Mouse (Mus musculus) lung, postnatal 0 days (tissue): ENCODE results near the gene Zfp839. TPM values are rescaled to one million over a fixed set of nuclear protein-coding genes. Genes with fewer than 3 reads are reported as not detected.

Experiments used
- ATAC-seq: fragments of 200-750 bp; cut with Nextera tagmentation; 2 replicates; pipeline ENCODE4 v1.8.0; 2017; ENCODE audit warnings: moderate library complexity
- DNase-seq: peaks from one replicate; pipeline ENCODE4 v3.0.0-alpha.2; 2016; ENCODE audit warnings: low spot score
- H3K27ac ChIP-seq: fragments of 300-500 bp; sonication (generic); 2 replicates; pipeline ENCODE4 v1.5.1; 2014; ENCODE audit warnings: antibody characterized with exemption, mild to moderate bottlenecking, low read length, mixed read lengths
- H3K27me3 ChIP-seq: fragments of 300-500 bp; sonication (generic); replicated peaks from 2 replicates; pipeline ENCODE4 v1.6.1; 2014; ENCODE audit warnings: low read length, mixed read lengths; ENCODE audit not compliant: insufficient read depth
- H3K36me3 ChIP-seq: fragments of 300-500 bp; sonication (generic); 2 replicates; pipeline ENCODE4 v1.6.1; 2014; ENCODE audit warnings: low read length, mixed read lengths; ENCODE audit not compliant: insufficient read depth
- H3K4me1 ChIP-seq: fragments of 300-500 bp; sonication (generic); 2 replicates; pipeline ENCODE4 v1.6.1; 2014; ENCODE audit warnings: antibody characterized with exemption, low read depth, low read length, mixed read lengths; ENCODE audit not compliant: insufficient read depth
- H3K4me2 ChIP-seq: fragments of 300-500 bp; sonication (generic); replicated peaks from 2 replicates; pipeline ENCODE4 v1.6.1; 2014; ENCODE audit warnings: low read depth, mild to moderate bottlenecking, low read length, moderate library complexity, mixed read lengths
- H3K4me3 ChIP-seq: fragments of 300-500 bp; sonication (generic); 2 replicates; pipeline ENCODE4 v1.5.1; 2014; ENCODE audit warnings: low read depth, low read length
- H3K9ac ChIP-seq: fragments of 300-500 bp; sonication (generic); replicated peaks from 2 replicates; pipeline ENCODE4 v1.6.1; 2014; ENCODE audit warnings: low read depth, mild to moderate bottlenecking
- H3K9me3 ChIP-seq: fragments of 300-500 bp; sonication (generic); 2 replicates; pipeline ENCODE4 v1.6.1; 2016; ENCODE audit warnings: low read length, mixed read lengths
- CTCF ChIP-seq: IDR thresholded peaks from 2 replicates; pipeline ENCODE4 v1.5.1; 2016; ENCODE audit warnings: antibody characterized with exemption, mild to moderate bottlenecking
- EP300 ChIP-seq: IDR thresholded peaks from 2 replicates; pipeline ENCODE4 v1.6.1; 2016; ENCODE audit warnings: antibody characterized with exemption, mild to moderate bottlenecking, control low read depth
- WGBS: fragments of 180-500 bp; shearing (Covaris S2); extraction: QIAGEN DNeasy Blood & Tissue Kit; methylation state at CpG from one replicate; pipeline ENCODE4 v1.1.7; 2014; 5-methylcytosine and 5-hydroxymethylcytosine counted together
- polyA plus RNA-seq: library from polyadenylated mRNA; unstranded; fragments of >200 nt; fragmentation: Nextera tagmentation; extraction: Ambion mirVana; gene quantifications from 2 replicates; pipeline ENCODE4 v1.2.1, GENCODE M21; 2015

Gene Zfp839
- polyA plus RNA-seq, 1 experiment from 2014 or later = 2.4 TPM

- Histone ChIP-seq H3K36me3 (no peaks in the 10 kb centered on the region), H3K4me1 (peaks cover under 1% of the 10 kb centered on the region; the same call in 1 of the 2 replicates), H3K9me3 (no peaks in the 10 kb centered on the region), H3K4me2 (peak overlapping the region; percentile 65), H3K27me3 (no peaks in the 10 kb centered on the region), H3K9ac (peak overlapping the region; percentile 39), H3K27ac (peak overlapping the region; percentile 86), H3K4me3 (peak overlapping the region; percentile 59)
- under 1% methylated on average over 36 of the region's 36 CpGs for WGBS
- ATAC-seq (peak; percentile 91), DNase-seq (peak; percentile 98)
- TF ChIP-seq CTCF (no peak), EP300 (no peak)
Observed at GRCm38 (mm10) chr12:110845131-110845880, 4.7 kb upstream of the Zfp839 start.

DNA sequence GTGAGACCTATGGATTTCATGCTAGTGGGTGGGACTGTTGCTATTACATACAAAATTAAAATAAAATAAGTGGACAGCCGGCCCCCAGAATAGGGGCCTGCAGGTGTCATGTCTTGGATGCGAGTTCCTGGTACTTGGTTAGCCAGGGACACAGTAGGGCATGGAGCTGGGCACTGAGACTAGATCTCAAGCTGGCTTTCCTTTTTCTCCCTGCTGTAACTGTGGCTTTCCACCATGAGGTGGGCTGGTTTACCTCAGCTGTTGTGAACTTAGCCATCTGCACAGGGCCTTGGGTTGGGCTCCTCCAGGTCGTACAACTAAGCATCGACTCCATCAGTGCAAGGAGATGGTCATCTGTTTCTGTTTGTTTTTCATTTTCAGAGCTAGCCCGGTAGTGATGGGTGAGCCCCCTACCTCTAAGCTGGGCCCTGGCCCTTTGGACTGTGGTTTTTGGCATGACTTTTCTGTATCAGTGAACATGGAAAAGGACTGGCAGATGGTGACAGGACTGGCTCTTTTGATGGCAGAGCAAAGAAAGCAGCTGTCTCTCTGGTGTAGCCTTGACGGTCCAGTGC, 3.8 kb upstream of the Zfp839 start:
- WGBS = 62% methylated on average over 6 of the region's 6 CpGs
- no peak for TF ChIP-seq EP300
- TF ChIP-seq CTCF = no peak
- peak overlapping the region; percentile 65 for H3K4me2 ChIP-seq
- H3K27ac ChIP-seq = 0 out of 2 replicates have a peak overlapping the region, but pooled peaks have one; percentile 86
- H3K9ac ChIP-seq = peak overlapping the region; percentile 39; the same call in 1 of the 2 replicates
- no peak for DNase-seq
- H3K4me1 ChIP-seq = no peaks in the 10 kb centered on the region; the same call in 1 of the 2 replicates
- H3K9me3 ChIP-seq = no peaks in the 10 kb centered on the region
- no peaks in the 10 kb centered on the region for H3K36me3 ChIP-seq
- no peak for ATAC-seq
- H3K4me3 ChIP-seq = peak overlapping the region; percentile 59
- no peaks in the 10 kb centered on the region for H3K27me3 ChIP-seq

- no peak for DNase-seq
Observed at GRCm38 (mm10) chr12:110850929-110851256, 840 bp downstream of the Zfp839 start.

GRCm38 (mm10) chr12:110851414-110851813, 1.4 kb downstream of the Zfp839 start:
- Histone ChIP-seq H3K27me3 (no peaks in the 10 kb centered on the region), H3K9me3 (no peaks in the 10 kb centered on the region), H3K27ac (no peak overlapping the region), H3K4me3 (no peak overlapping the region), H3K36me3 (0 out of 2 replicates have a peak, but pooled peaks cover 11% of the 10 kb centered on the region), H3K9ac (no peak overlapping the region), H3K4me2 (0 out of 2 replicates have a peak overlapping the region, but pooled peaks have one; percentile 78), H3K4me1 (no peaks in the 10 kb centered on the region; the same call in 1 of the 2 replicates)
- 71% methylated on average over 12 of the region's 12 CpGs for WGBS
- no peak for TF ChIP-seq CTCF
- no peak for TF ChIP-seq EP300
- no peak for ATAC-seq
- no peak for DNase-seq

More at GRCm38 (mm10) chr12:110850929-110851256, 840 bp downstream of the Zfp839 start:
- Histone ChIP-seq H3K4me2 (peak overlapping the region; percentile 78), H3K9ac (peak overlapping the region; percentile 90), H3K27ac (peak overlapping the region; percentile 86), H3K27me3 (no peaks in the 10 kb centered on the region), H3K4me1 (no peaks in the 10 kb centered on the region; the same call in 1 of the 2 replicates), H3K36me3 (0 out of 2 replicates have a peak, but pooled peaks cover 6% of the 10 kb centered on the region), H3K4me3 (peak overlapping the region; percentile 82), H3K9me3 (no peaks in the 10 kb centered on the region)
- ATAC-seq = peak; percentile 7
- 12% methylated on average over 9 of the region's 9 CpGs for WGBS
- TF ChIP-seq EP300 (no peak), CTCF (no peak)

DNA sequence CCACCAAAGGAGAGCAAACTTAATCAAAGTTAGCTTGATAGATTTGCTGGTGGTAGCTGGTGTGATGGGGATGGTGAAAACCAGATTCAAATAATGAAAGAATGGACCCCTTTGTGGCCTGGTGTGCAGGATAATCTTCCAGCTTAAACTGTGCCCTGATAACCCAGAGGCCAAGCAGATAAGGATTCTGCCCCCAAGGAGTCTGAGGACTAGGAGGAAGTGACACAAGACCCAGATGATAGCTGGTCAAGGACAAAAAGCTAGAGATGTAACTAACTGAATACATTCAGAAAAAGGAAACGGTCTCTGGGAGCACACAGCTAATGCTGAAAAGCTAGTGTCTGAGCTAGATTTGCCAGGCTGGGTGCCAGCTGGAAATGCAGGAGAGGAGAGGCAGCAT, 1.9 kb downstream of the Zfp839 start:
- no peaks in the 10 kb centered on the region; the same call in 1 of the 2 replicates for H3K4me1 ChIP-seq
- TF ChIP-seq CTCF (no peak), EP300 (no peak)
- no peak overlapping the region for H3K9ac ChIP-seq
- no peak overlapping the region for H3K4me2 ChIP-seq
- H3K27ac ChIP-seq = no peak overlapping the region
- ATAC-seq (no peak), DNase-seq (no peak)
- H3K36me3 ChIP-seq = 0 out of 2 replicates have a peak, but pooled peaks cover 11% of the 10 kb centered on the region
- H3K4me3 ChIP-seq = no peak overlapping the region
- 89% methylated on average over 1 of the region's 1 CpGs for WGBS
- H3K27me3 ChIP-seq = no peaks in the 10 kb centered on the region
- no peaks in the 10 kb centered on the region for H3K9me3 ChIP-seq
